Mouse (Mus musculus) inflammation-experienced regulatory T-cells (primary cell): Measurements from ENCODE around the gene Olfr948. TPM values are rescaled to one million over a fixed set of nuclear protein-coding genes. Genes with fewer than 3 reads are reported as not detected.

Source experiments
- polyA plus RNA-seq, 2 experiments: library from polyadenylated mRNA; unstranded; fragments of 100-300 nt; shearing (Covaris generic); gene quantifications; one replicate each; pipeline ENCODE4 v1.2.1; 2017

The Olfr948 gene
- polyA plus RNA-seq = not detected

GRCm38 (mm10) chr9:39325945-39326344 is at the start of gene Olfr948:
Gene Olfr948, minus strand, starts transcription at chr9:39326045.

DNA sequence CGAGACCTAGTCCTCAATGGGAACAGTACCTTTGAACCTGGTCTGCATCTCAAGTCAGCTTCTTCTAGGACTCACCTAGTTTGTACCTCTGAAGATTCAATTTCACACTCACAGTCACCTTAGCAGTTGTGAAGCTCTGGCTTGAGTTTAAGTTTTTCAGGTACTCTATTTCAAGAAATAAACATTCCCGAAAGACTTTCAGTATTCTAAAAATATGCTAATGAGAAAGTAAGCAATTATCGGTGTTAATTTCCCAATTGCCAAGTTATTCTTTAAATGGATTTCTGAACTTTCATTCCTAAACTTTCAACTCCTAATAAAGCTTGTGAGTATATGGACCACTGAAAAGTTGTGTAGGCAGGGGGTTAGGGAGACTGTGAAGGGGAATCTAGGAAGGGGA is 49.1 kb downstream of the Olfr948 start, which contains the start of gene Olfr945:
TSS of gene Olfr945 (minus strand) at position 101 of the 400 bp plus-strand sequence.

Other genes starting within 250 kb of the Olfr948 start
- gene Olfr938, start 247.2 kb downstream of the Olfr948 start, polyA plus RNA-seq = not detected
- gene Olfr27, start 197.9 kb downstream of the Olfr948 start, polyA plus RNA-seq = not detected
- gene Olfr943, start 159.7 kb downstream of the Olfr948 start, polyA plus RNA-seq = 1 to 10 TPM in 1 of 2 experiments, under 1 TPM in 1; 0.19 to 1.1 TPM
- gene Olfr944, start 124.1 kb downstream of the Olfr948 start, polyA plus RNA-seq = not detected
- gene Olfr1537, start 76.1 kb downstream of the Olfr948 start, polyA plus RNA-seq = not detected
- under 1 TPM in 1 of 2 experiments, not detected in 1; 0.24 TPM for gene Olfr945, start 49.2 kb downstream of the Olfr948 start, polyA plus RNA-seq
- not detected for gene Olfr951, start 61.4 kb upstream of the Olfr948 start, polyA plus RNA-seq
- not detected for gene Olfr952, start 101.1 kb upstream of the Olfr948 start, polyA plus RNA-seq
- not detected for gene Olfr954, start 130.7 kb upstream of the Olfr948 start, polyA plus RNA-seq
- not detected for gene Olfr955, start 145.9 kb upstream of the Olfr948 start, polyA plus RNA-seq
- not detected for gene Olfr44, start 167.9 kb upstream of the Olfr948 start, polyA plus RNA-seq
- gene Olfr957, start 189.8 kb upstream of the Olfr948 start, polyA plus RNA-seq = not detected
- not detected for gene Olfr958, start 228.0 kb upstream of the Olfr948 start, polyA plus RNA-seq
- not detected for gene Olfr959, start 249.5 kb upstream of the Olfr948 start, polyA plus RNA-seq